Mouse (Mus musculus) heart, adult 2 months (tissue): ENCODE data around the gene Ska2. TPM values are rescaled to one million over a fixed set of nuclear protein-coding genes. Genes with fewer than 3 reads are reported as not detected.

Experiments
- DNase-seq, 2 experiments: peaks; one replicate each; pipeline ENCODE4 v3.0.0; 2021
- H3K27ac ChIP-seq: fragments of 200-600 bp; 2 replicates; pipeline ENCODE4 v1.8.1; 2022
- H3K27me3 ChIP-seq: fragments of 200-500 bp; 2 replicates; pipeline ENCODE4 v1.6.1; 2012; ENCODE audit warnings: mild to moderate bottlenecking, low read length, inconsistent platforms, mixed read lengths; ENCODE audit not compliant: control insufficient read depth, insufficient read depth
- H3K36me3 ChIP-seq: fragments of 200-500 bp; 2 replicates; pipeline ENCODE4 v1.6.1; 2012; ENCODE audit warnings: low read length, inconsistent platforms; ENCODE audit not compliant: control insufficient read depth, insufficient read depth
- H3K4me1 ChIP-seq: fragments of 200-500 bp; 2 replicates; pipeline ENCODE4 v1.6.1; 2011; ENCODE audit warnings: low read length; ENCODE audit not compliant: control insufficient read depth, insufficient read depth
- H3K4me3 ChIP-seq: fragments of 200-600 bp; 2 replicates; pipeline ENCODE4 v1.8.1; 2022
- H3K79me2 ChIP-seq: fragments of 200-500 bp; replicated peaks from 2 replicates; pipeline ENCODE4 v1.6.1; 2012; ENCODE audit warnings: mild to moderate bottlenecking, inconsistent platforms, low read length, moderate library complexity, mixed read lengths; ENCODE audit not compliant: control insufficient read depth, insufficient read depth
- H3K9ac ChIP-seq: fragments of 200-500 bp; 2 replicates; pipeline ENCODE4 v1.6.1; 2012; ENCODE audit warnings: low read depth, mild to moderate bottlenecking, control low read depth, inconsistent platforms, low read length, mixed read lengths
- CTCF ChIP-seq: fragments of 200-600 bp; IDR thresholded peaks from 2 replicates; pipeline ENCODE4 v1.8.1; 2022; ENCODE audit warnings: antibody characterized with exemption, mild to moderate bottlenecking, moderate library complexity
- EP300 ChIP-seq: fragments of 200-500 bp; IDR thresholded peaks from 2 replicates; pipeline ENCODE4 v1.6.1; 2011; ENCODE audit warnings: low read depth, low read length, control low read depth; ENCODE audit not compliant: insufficient read depth
- POLR2A ChIP-seq: fragments of 200-500 bp; IDR thresholded peaks from 2 replicates; pipeline ENCODE4 v1.6.1; 2011; ENCODE audit warnings: mild to moderate bottlenecking, low read depth, low read length, control low read depth; ENCODE audit not compliant: insufficient read depth
- WGBS: fragments of 180-500 bp; shearing (Covaris S2); methylation state at CpG from one replicate; pipeline ENCODE4 v1.1.7; 2018; 5-methylcytosine and 5-hydroxymethylcytosine counted together
- intact Hi-C: fragments of 180-260 bp; cut with DNase I; formaldehyde crosslinking; loops from one replicate; pipeline ENCODE4 v1.15.1; 2025
- polyA plus RNA-seq: library from polyadenylated mRNA; depleted of rRNA; stranded (reverse); fragments of >200 nt; gene quantifications from 2 replicates; pipeline ENCODE4 v1.2.3, GENCODE M21; 2012
- total RNA-seq, 2 experiments: library from RNA; stranded (reverse); gene quantifications; 2 replicates each; pipeline ENCODE4 v1.2.3; 2021

Ska2 gene
- total and polyA plus RNA-seq, 3 experiments, result 6.5 to 14.3 (median 13.6) TPM

- TF ChIP-seq EP300 (no peak), CTCF (no peak), POLR2A (no peak)
- H3K4me3 ChIP-seq, result peak overlapping the region; percentile 79
- no peak overlapping the region for H3K27ac ChIP-seq
- no peak overlapping the region; the same call in 1 of the 2 replicates for H3K9ac ChIP-seq
- no peak for DNase-seq
- intact Hi-C loops, result loop anchor here (1.0 kb wide), 1 partner anchor 16 kb away; no protein-coding TSS in a partner anchor
- no peaks in the 10 kb centered on the region for H3K79me2 ChIP-seq
- WGBS, result 7% methylated on average over 9 of the region's 9 CpGs
- peaks cover 3% of the 10 kb centered on the region for H3K36me3 ChIP-seq
- H3K27me3 ChIP-seq, result no peaks in the 10 kb centered on the region
- no peaks in the 10 kb centered on the region for H3K4me1 ChIP-seq
These were observed 1.3 kb downstream of the Ska2 start for GRCm38 (mm10) chr11:87110172-87110909.

GRCm38 (mm10) chr11:87121864-87122263, 12.8 kb downstream of the Ska2 start:
- 66% methylated on average over 8 of the region's 8 CpGs for WGBS

GRCm38 (mm10) chr11:87125562-87125961, 16.5 kb downstream of the Ska2 start:
- TF ChIP-seq CTCF (no peak), EP300 (no peak), POLR2A (no peak)
- H3K9ac ChIP-seq, result no peak overlapping the region
- 0 out of 2 replicates have a peak, but pooled peaks cover 1% of the 10 kb centered on the region for H3K79me2 ChIP-seq
- DNase-seq, result no peak
- intact Hi-C loops, result no loop called here
- no peaks in the 10 kb centered on the region for H3K36me3 ChIP-seq
- no peaks in the 10 kb centered on the region for H3K27me3 ChIP-seq
- no peak overlapping the region for H3K4me3 ChIP-seq
- no peak overlapping the region for H3K27ac ChIP-seq
- H3K4me1 ChIP-seq, result peaks cover 1% of the 10 kb centered on the region; the same call in 1 of the 2 replicates
- 63% methylated on average over 4 of the region's 4 CpGs for WGBS

More at GRCm38 (mm10) chr11:87121864-87122263, 12.8 kb downstream of the Ska2 start:
- intact Hi-C loops, result no loop called here
- no peak overlapping the region for H3K9ac ChIP-seq
- TF ChIP-seq EP300 (no peak), CTCF (no peak), POLR2A (no peak)
- no peaks in the 10 kb centered on the region for H3K27me3 ChIP-seq
- H3K36me3 ChIP-seq, result no peaks in the 10 kb centered on the region
- no peak for DNase-seq
- H3K4me1 ChIP-seq, result no peaks in the 10 kb centered on the region
- 0 out of 2 replicates have a peak, but pooled peaks cover 1% of the 10 kb centered on the region for H3K79me2 ChIP-seq
- no peak overlapping the region for H3K27ac ChIP-seq
- no peak overlapping the region for H3K4me3 ChIP-seq

GRCm38 (mm10) chr11:87126281-87126823, 17.3 kb downstream of the Ska2 start:
- Histone ChIP-seq H3K4me1 (peaks cover 1% of the 10 kb centered on the region; the same call in 1 of the 2 replicates), H3K79me2 (0 out of 2 replicates have a peak, but pooled peaks cover 1% of the 10 kb centered on the region), H3K27me3 (no peaks in the 10 kb centered on the region), H3K36me3 (no peaks in the 10 kb centered on the region), H3K27ac (peak overlapping the region; percentile 63), H3K4me3 (peak overlapping the region; percentile 97), H3K9ac (peak overlapping the region; percentile 46; the same call in 1 of the 2 replicates)
- TF ChIP-seq CTCF (no peak), EP300 (no peak), POLR2A (no peak)
- intact Hi-C loops, result loop anchor here (1.0 kb wide), 1 partner anchor 16 kb away; no protein-coding TSS in a partner anchor
- no peak for DNase-seq
- WGBS, result 2% methylated on average over 12 of the region's 12 CpGs

GRCm38 (mm10) chr11:87126824-87127816, 18.1 kb downstream of the Ska2 start, which contains the start of gene Trim37:
Gene Trim37 (plus strand): TSS chr11:87127077.
- Histone ChIP-seq H3K27ac (peak within 1 kb of the TSS; percentile 79), H3K36me3 (no peaks in the 10 kb centered on the region), H3K4me1 (peaks cover 1% of the 10 kb centered on the region; the same call in 1 of the 2 replicates), H3K4me3 (peak within 1 kb of the TSS; percentile 97), H3K79me2 (0 out of 2 replicates have a peak, but pooled peaks cover 1% of the 10 kb centered on the region), H3K9ac (peak within 1 kb of the TSS; percentile 79), H3K27me3 (no peaks in the 10 kb centered on the region)
- DNase-seq, result peak; percentile 90 to 94
- under 1% methylated on average over 100 of the region's 105 CpGs for WGBS
- intact Hi-C loops, result loop anchor here (1.0 kb wide), 1 partner anchor 17 kb away; no protein-coding TSS in a partner anchor
- peak; percentile 52; the same call in 1 of the 2 replicates for TF ChIP-seq POLR2A
- no peak for TF ChIP-seq CTCF
- TF ChIP-seq EP300, result no peak
